Mouse (Mus musculus) MEL (cell line): ENCODE measurements at regions not wholly inside any gene's neighbourhood (a gene's known extent, or its start where the extent isn't known, plus 50 kb on each side); places are given as distances from the start of the nearest gene placed in this dataset.

Experiments used
- DNase-seq: peaks from one replicate; pipeline ENCODE4 v3.0.0; 2011; ENCODE audit warnings: low read depth, low spot score
- H3K27ac ChIP-seq: 2 replicates; pipeline ENCODE4 v1.5.1; 2012; ENCODE audit warnings: low read depth, mild to moderate bottlenecking, control low read depth, low read length, moderate library complexity; ENCODE audit not compliant: control insufficient read depth
- H3K27me3 ChIP-seq, 2 experiments: fragments of 150-350 bp in 1 of 2; sonication (generic) in 1 of 2; 2 replicates each; pipeline ENCODE4 v1.6.1; 2012; ENCODE audit warnings: low read length in 2 of 2, mild to moderate bottlenecking in 2 of 2, improper control_type of control experiment in 1 of 2, moderate library complexity in 1 of 2; ENCODE audit not compliant: insufficient read depth in 2 of 2, control insufficient read depth in 1 of 2
- H3K36me3 ChIP-seq, 2 experiments: 2 replicates each; pipeline ENCODE4 v1.6.1; 2012 to 2014; ENCODE audit warnings: low read length in 2 of 2, improper control_type of control experiment in 1 of 2, inconsistent platforms in 1 of 2, mild to moderate bottlenecking in 1 of 2; ENCODE audit not compliant: insufficient read depth in 2 of 2, control insufficient read depth in 1 of 2
- H3K4me1 ChIP-seq, 2 experiments: fragments of 150-350 bp in 1 of 2; sonication (generic) in 1 of 2; 2 replicates each; pipeline ENCODE4 v1.6.1; 2012; ENCODE audit warnings: low read length in 2 of 2, improper control_type of control experiment in 1 of 2, mild to moderate bottlenecking in 1 of 2; ENCODE audit not compliant: insufficient read depth in 2 of 2, control insufficient read depth in 1 of 2
- H3K4me3 ChIP-seq, 2 experiments: fragments of 150-350 bp in 1 of 2; sonication (generic) in 1 of 2; 2 replicates each; pipeline ENCODE4 v1.5.1; 2012; ENCODE audit warnings: low read depth in 2 of 2, low read length in 2 of 2, mild to moderate bottlenecking in 2 of 2, moderate library complexity in 2 of 2, control low read depth in 1 of 2, improper control_type of control experiment in 1 of 2; ENCODE audit not compliant: control insufficient read depth in 1 of 2, insufficient read depth in 1 of 2
- H3K79me2 ChIP-seq: 2 replicates; pipeline ENCODE4 v1.6.1; 2012; ENCODE audit warnings: mild to moderate bottlenecking, low read length, moderate library complexity; ENCODE audit not compliant: control insufficient read depth, poor library complexity, insufficient read depth
- H3K9ac ChIP-seq: 2 replicates; pipeline ENCODE4 v1.6.1; 2012; ENCODE audit warnings: low read depth, mild to moderate bottlenecking, control low read depth, low read length, moderate library complexity; ENCODE audit not compliant: control insufficient read depth, poor library complexity, severe bottlenecking
- H3K9me3 ChIP-seq: fragments of 150-350 bp; sonication (generic); replicated peaks from 2 replicates; pipeline ENCODE4 v1.6.1; 2012; ENCODE audit warnings: mild to moderate bottlenecking, low read length, improper control_type of control experiment, moderate library complexity; ENCODE audit not compliant: insufficient read depth
- CTCF ChIP-seq, 3 experiments: IDR thresholded peaks in 2 of 3; conservative IDR thresholded peaks in 1 of 3; 2 replicates each; pipeline ENCODE4 v1.5.1; 2011 to 2012; ENCODE audit warnings: low read length in 3 of 3, low read depth in 2 of 3, mild to moderate bottlenecking in 2 of 3, improper control_type of control experiment in 1 of 3, inconsistent platforms in 1 of 3, mixed read lengths in 1 of 3, moderate library complexity in 1 of 3; ENCODE audit not compliant: control insufficient read depth in 1 of 3, insufficient read depth in 1 of 3, poor library complexity in 1 of 3, severe bottlenecking in 1 of 3
- E2F4 ChIP-seq: IDR thresholded peaks from 2 replicates; pipeline ENCODE4 v1.6.1; 2011; ENCODE audit warnings: low read depth, low read length, improper control_type of control experiment, borderline replicate concordance
- EP300 ChIP-seq, 2 experiments: IDR thresholded peaks; 2 replicates each; pipeline ENCODE4 v1.6.1; 2011; ENCODE audit warnings: improper control_type of control experiment in 2 of 2, low read length in 2 of 2, low read depth in 1 of 2, mild to moderate bottlenecking in 1 of 2
- ETS1 ChIP-seq: IDR thresholded peaks from 2 replicates; pipeline ENCODE4 v1.6.1; 2012; ENCODE audit warnings: low read depth, mild to moderate bottlenecking, inconsistent platforms, low read length, improper control_type of control experiment, moderate library complexity
- MYB ChIP-seq: IDR thresholded peaks from 2 replicates; pipeline ENCODE4 v1.6.1; 2011; ENCODE audit warnings: mild to moderate bottlenecking, low read depth, low read length, improper control_type of control experiment
- MYC ChIP-seq: IDR thresholded peaks from 2 replicates; pipeline ENCODE4 v1.6.1; 2011; ENCODE audit warnings: low read depth, mild to moderate bottlenecking, low read length, improper control_type of control experiment, moderate library complexity
- NELFE ChIP-seq: IDR thresholded peaks from 2 replicates; pipeline ENCODE4 v1.6.1; 2011; ENCODE audit warnings: low read depth, low read length, improper control_type of control experiment
- POLR2AphosphoS5 ChIP-seq: IDR thresholded peaks from 2 replicates; pipeline ENCODE4 v1.6.1; 2012; ENCODE audit warnings: low read depth, borderline replicate concordance, mild to moderate bottlenecking, inconsistent platforms, low read length, moderate library complexity, mixed read lengths
- RAD21 ChIP-seq: IDR thresholded peaks from 2 replicates; pipeline ENCODE4 v1.6.1; 2011; ENCODE audit warnings: mild to moderate bottlenecking, low read depth, low read length, improper control_type of control experiment
- SMC3 ChIP-seq: IDR thresholded peaks from 2 replicates; pipeline ENCODE4 v1.6.1; 2011; ENCODE audit warnings: low read depth, low read length, improper control_type of control experiment
- TCF12 ChIP-seq: IDR thresholded peaks from 2 replicates; pipeline ENCODE4 v1.6.1; 2014; ENCODE audit warnings: low read depth, mild to moderate bottlenecking, inconsistent platforms, low read length, improper control_type of control experiment, moderate library complexity
- USF1 ChIP-seq: IDR thresholded peaks from 2 replicates; pipeline ENCODE4 v1.6.1; 2014; ENCODE audit warnings: low read depth, mild to moderate bottlenecking, inconsistent platforms, low read length, improper control_type of control experiment, moderate library complexity
- USF2 ChIP-seq, 2 experiments: IDR thresholded peaks; 2 replicates each; pipeline ENCODE4 v1.6.1; 2011 to 2012; ENCODE audit warnings: improper control_type of control experiment in 2 of 2, low read length in 2 of 2, borderline replicate concordance in 1 of 2, inconsistent platforms in 1 of 2, low read depth in 1 of 2, mild to moderate bottlenecking in 1 of 2; ENCODE audit not compliant: insufficient read depth in 1 of 2
- ZC3H11A ChIP-seq: IDR thresholded peaks from 2 replicates; pipeline ENCODE4 v1.6.1; 2012; ENCODE audit warnings: low read depth, mild to moderate bottlenecking, inconsistent platforms, low read length, improper control_type of control experiment
- ZNF384 ChIP-seq: IDR thresholded peaks from 2 replicates; pipeline ENCODE4 v1.6.1; 2012; ENCODE audit warnings: low read depth, mild to moderate bottlenecking, inconsistent platforms, low read length, improper control_type of control experiment

- Histone ChIP-seq H3K9me3 (no peaks in the 10 kb centered on the region), H3K27me3 (no peaks in the 10 kb centered on the region), H3K36me3 (no peaks in the 10 kb centered on the region)
These were observed 410.5 kb downstream of the Igsf11 start for GRCm38 (mm10) chr16:39302902-39303361.

GRCm38 (mm10) chr16:39303371-39303770 lies 410.9 kb downstream of the Igsf11 start:
- Histone ChIP-seq H3K9me3 (no peaks in the 10 kb centered on the region), H3K79me2 (no peaks in the 10 kb centered on the region), H3K27me3 (no peaks in the 10 kb centered on the region), H3K9ac (no peak overlapping the region), H3K27ac (no peak overlapping the region), H3K4me1 (no peaks in the 10 kb centered on the region), H3K36me3 (no peaks in the 10 kb centered on the region), H3K4me3 (no peak overlapping the region)
- DNase-seq = no peak
- TF ChIP-seq E2F4 (no peak), RAD21 (no peak), NELFE (no peak), MYB (no peak), POLR2AphosphoS5 (no peak), ETS1 (no peak)

More at GRCm38 (mm10) chr16:39302902-39303361, 410.5 kb downstream of the Igsf11 start:
- H3K4me3 ChIP-seq = no peak overlapping the region
- no peaks in the 10 kb centered on the region for H3K4me1 ChIP-seq
- TF ChIP-seq USF2 (IDR thresholded peaks at IDR 0.05; ENCODE audit: borderline replicate concordance in 1 of 2, insufficient read depth in 1 of 2, low read depth in 1 of 2, low read length in 2 of 2) = no peak
- no peak for TF ChIP-seq MYC
- no peak for TF ChIP-seq ZNF384
- no peak for TF ChIP-seq TCF12
- TF ChIP-seq EP300 (IDR thresholded peaks at IDR 0.05; ENCODE audit: low read depth in 1 of 2, low read length in 2 of 2) = no peak
- TF ChIP-seq USF1 = no peak
- no peak for TF ChIP-seq E2F4
- TF ChIP-seq NELFE = no peak
- TF ChIP-seq CTCF (IDR thresholded peaks at IDR 0.05 in 2 of 3, conservative IDR thresholded peaks at IDR 0.05 in 1 of 3; ENCODE audit: control insufficient read depth in 1 of 3, insufficient read depth in 1 of 3, low read depth in 2 of 3, low read length in 3 of 3, poor library complexity in 1 of 3, severe bottlenecking in 1 of 3) = no peak
- no peak for TF ChIP-seq SMC3
- no peak for TF ChIP-seq ETS1
- no peak for TF ChIP-seq RAD21
- TF ChIP-seq ZC3H11A = no peak
- no peak overlapping the region for H3K9ac ChIP-seq
- no peak overlapping the region for H3K27ac ChIP-seq
- H3K79me2 ChIP-seq = no peaks in the 10 kb centered on the region
- DNase-seq = no peak
